Mouse (Mus musculus): ENCODE measurements around the gene Ccdc105.

GRCm38 (mm10) chr10:78743721-78744120 lies 9.1 kb downstream of the Ccdc105 start:
- TF ChIP-seq CTCF (IDR thresholded peaks at IDR 0.05; ENCODE audit: low read depth, low read length) = peak; percentile 15; the same call in 1 of the 2 replicates
- no peak for TF ChIP-seq POLR2A (IDR thresholded peaks at IDR 0.05; ENCODE audit: extremely low read depth, insufficient read depth, low read length)
